ENCODE assay signal across 15 mouse cellular contexts in the genomic region with DNA sequence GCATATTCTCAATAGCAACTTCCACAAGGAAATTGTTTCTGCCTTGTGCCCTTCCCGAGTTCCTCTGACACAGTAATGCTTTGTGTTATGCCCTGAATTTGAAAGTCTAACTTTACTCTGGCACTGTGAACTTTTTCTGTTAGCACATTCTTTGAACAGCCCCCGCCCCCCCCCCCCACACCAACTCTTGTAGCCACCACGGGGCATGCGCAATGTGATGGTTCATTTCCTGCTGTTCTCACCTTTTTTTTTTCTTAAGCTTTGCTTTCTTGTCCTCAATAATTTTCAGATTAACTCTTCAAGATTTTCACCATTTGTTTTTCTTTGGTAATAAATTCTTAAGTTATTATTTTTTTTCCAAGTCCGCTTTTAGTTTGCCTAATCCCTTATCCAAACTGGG. TPM values are rescaled to one million over a fixed set of nuclear protein-coding genes. Genes with fewer than 3 reads are reported as not detected.
DNase-seq lines count a peak whose midpoint lies in the region; ATAC-seq lines count a peak whose summit lies in the region.
"Had no signal": no experiment of that assay in that cellular context is flagged by ENCODE, and none has a peak within 500 bp of the region (broad histone marks: within the 10 kb centered on the region; RNA-seq: fewer than 3 reads in every experiment).

No protein-coding gene starts in this region.

- ATAC-seq in kidney, embryonic 15.5 days (replicated peaks; ENCODE audit: low FRiP score): no peak
- ATAC-seq in limb, embryonic 12.5 days (ENCODE audit: insufficient number of reproducible peaks, insufficient read depth, low FRiP score, low TSS enrichment, low read depth): no peak
- ATAC-seq: hindbrain, postnatal 0 days had no signal

- H3K9me3 ChIP-seq in kidney, embryonic 15.5 days (replicated peaks): no peaks in the 10 kb centered on the region
- no peaks in the 10 kb centered on the region for H3K9me3 ChIP-seq in limb, embryonic 12.5 days
- H3K9me3 ChIP-seq: embryonic facial prominence, embryonic 10.5 days; heart, embryonic 13.5 days; midbrain, embryonic 10.5 days had no signal

- no peaks in the 10 kb centered on the region for H3K36me3 ChIP-seq in kidney, embryonic 15.5 days
- H3K36me3 ChIP-seq in limb, embryonic 12.5 days: no peaks in the 10 kb centered on the region
- H3K36me3 ChIP-seq: embryonic facial prominence, embryonic 10.5 days; heart, embryonic 13.5 days; midbrain, embryonic 10.5 days had no signal

- H3K4me1 ChIP-seq in kidney, embryonic 15.5 days: peaks cover 17% of the 10 kb centered on the region
- H3K4me1 ChIP-seq in limb, embryonic 12.5 days (replicated peaks): peaks cover 19% of the 10 kb centered on the region

- H3K4me2 ChIP-seq in kidney, embryonic 15.5 days: peak overlapping the region; percentile 37
- H3K4me2 ChIP-seq in limb, embryonic 12.5 days: peak overlapping the region; percentile 47
- H3K4me2 ChIP-seq: heart, embryonic 13.5 days had no signal

- WGBS in kidney, embryonic 15.5 days: 30% methylated on average over 5 of the region's 5 CpGs
- WGBS in limb, embryonic 12.5 days: 27% methylated on average over 5 of the region's 5 CpGs

- peak; percentile 13 for DNase-seq in embryo, embryonic 11 days
- no peak for DNase-seq in embryo, embryonic 10 days (ENCODE audit: low spot score)
- no peak for DNase-seq in kidney, postnatal 4 days
- DNase-seq in 416B (ENCODE audit: low read depth): peak; percentile 17
- no peak for DNase-seq in c-Kit-positive CD71-positive TER-119-positive erythroid progenitor cells, embryonic 14.5 days (ENCODE audit: low spot score)
- no peak for DNase-seq in spleen, adult 12 weeks (ENCODE audit: low spot score)
- DNase-seq: cerebellum, adult 18-20 months; gastrocnemius, postnatal 36 days had no signal

- H3K9ac ChIP-seq in kidney, embryonic 15.5 days: no peak overlapping the region
- H3K9ac ChIP-seq in limb, embryonic 12.5 days (replicated peaks): no peak overlapping the region
- H3K9ac ChIP-seq: heart, embryonic 13.5 days had no signal

- H3K27ac ChIP-seq in kidney, embryonic 15.5 days: no peak overlapping the region
- H3K27ac ChIP-seq in limb, embryonic 12.5 days: no peak overlapping the region
- H3K27ac ChIP-seq: embryonic facial prominence, embryonic 10.5 days; heart, embryonic 13.5 days; hindbrain, postnatal 0 days; layer of hippocampus, adult 2 months; midbrain, embryonic 10.5 days had no signal

- no peak overlapping the region; the same call in 1 of the 2 replicates for H3K4me3 ChIP-seq in kidney, embryonic 15.5 days (replicated peaks)
- H3K4me3 ChIP-seq in limb, embryonic 12.5 days (replicated peaks): no peak overlapping the region
- H3K4me3 ChIP-seq: embryonic facial prominence, embryonic 10.5 days; heart, embryonic 13.5 days; layer of hippocampus, adult 2 months; midbrain, embryonic 10.5 days had no signal

- no peaks in the 10 kb centered on the region for H3K27me3 ChIP-seq in kidney, embryonic 15.5 days
- H3K27me3 ChIP-seq in limb, embryonic 12.5 days: no peaks in the 10 kb centered on the region

RNA-seq across cellular contexts. Expression of a gene that starts 42.7 kb away (rescaled TPM):
- polyA plus RNA-seq in kidney, embryonic 15.5 days (2015; fragmentation: Nextera tagmentation; extraction: Ambion mirVana): 10.7 and 13.7 TPM in 2 replicates
- polyA plus RNA-seq in limb, embryonic 12.5 days (2016; fragmentation: Nextera tagmentation; extraction: Ambion mirVana): 15.5 and 18.9 TPM in 2 replicates

RNA-seq across cellular contexts. Expression of a gene that starts 59.3 kb away (rescaled TPM):
- 14.6 and 17.8 TPM in 2 replicates for polyA plus RNA-seq in kidney, embryonic 15.5 days (2015; fragmentation: Nextera tagmentation; extraction: Ambion mirVana)
- polyA plus RNA-seq in limb, embryonic 12.5 days (2016; fragmentation: Nextera tagmentation; extraction: Ambion mirVana): 0.98 and 1.3 TPM in 2 replicates

Comparison
In these comparisons a context has a peak if more than half of its experiments do, and no peak if none do; other contexts are left out.
1. DNase-seq: peak in embryo, embryonic 11 days (single experiment) and 416B (single experiment); none in embryo, embryonic 10 days (single experiment), kidney, postnatal 4 days (0 of 2), c-Kit-positive CD71-positive TER-119-positive erythroid progenitor cells, embryonic 14.5 days (single experiment) and spleen, adult 12 weeks (single experiment).